Mouse (Mus musculus) MEL (cell line): Measurements from ENCODE around the gene Ccdc9b. TPM values are rescaled to one million over a fixed set of nuclear protein-coding genes. Genes with fewer than 3 reads are reported as not detected.
A peak's percentile ranks its signal among the peaks of the same experiment; 100 is the strongest.

Source experiments
- DNase-seq: peaks from one replicate; pipeline ENCODE4 v3.0.0; 2011; ENCODE audit warnings: low read depth, low spot score
- H3K27ac ChIP-seq: 2 replicates; pipeline ENCODE4 v1.5.1; 2012; ENCODE audit warnings: low read depth, mild to moderate bottlenecking, control low read depth, low read length, moderate library complexity; ENCODE audit not compliant: control insufficient read depth
- H3K27me3 ChIP-seq, 2 experiments: fragments of 150-350 bp in 1 of 2; sonication (generic) in 1 of 2; 2 replicates each; pipeline ENCODE4 v1.6.1; 2012; ENCODE audit warnings: low read length in 2 of 2, mild to moderate bottlenecking in 2 of 2, improper control_type of control experiment in 1 of 2, moderate library complexity in 1 of 2; ENCODE audit not compliant: insufficient read depth in 2 of 2, control insufficient read depth in 1 of 2
- H3K36me3 ChIP-seq, 2 experiments: 2 replicates each; pipeline ENCODE4 v1.6.1; 2012 to 2014; ENCODE audit warnings: low read length in 2 of 2, improper control_type of control experiment in 1 of 2, inconsistent platforms in 1 of 2, mild to moderate bottlenecking in 1 of 2; ENCODE audit not compliant: insufficient read depth in 2 of 2, control insufficient read depth in 1 of 2
- H3K4me1 ChIP-seq, 2 experiments: fragments of 150-350 bp in 1 of 2; sonication (generic) in 1 of 2; 2 replicates each; pipeline ENCODE4 v1.6.1; 2012; ENCODE audit warnings: low read length in 2 of 2, improper control_type of control experiment in 1 of 2, mild to moderate bottlenecking in 1 of 2; ENCODE audit not compliant: insufficient read depth in 2 of 2, control insufficient read depth in 1 of 2
- H3K4me3 ChIP-seq, 2 experiments: fragments of 150-350 bp in 1 of 2; sonication (generic) in 1 of 2; 2 replicates each; pipeline ENCODE4 v1.5.1; 2012; ENCODE audit warnings: low read depth in 2 of 2, low read length in 2 of 2, mild to moderate bottlenecking in 2 of 2, moderate library complexity in 2 of 2, control low read depth in 1 of 2, improper control_type of control experiment in 1 of 2; ENCODE audit not compliant: control insufficient read depth in 1 of 2, insufficient read depth in 1 of 2
- H3K79me2 ChIP-seq: 2 replicates; pipeline ENCODE4 v1.6.1; 2012; ENCODE audit warnings: mild to moderate bottlenecking, low read length, moderate library complexity; ENCODE audit not compliant: control insufficient read depth, poor library complexity, insufficient read depth
- H3K9ac ChIP-seq: 2 replicates; pipeline ENCODE4 v1.6.1; 2012; ENCODE audit warnings: low read depth, mild to moderate bottlenecking, control low read depth, low read length, moderate library complexity; ENCODE audit not compliant: control insufficient read depth, poor library complexity, severe bottlenecking
- H3K9me3 ChIP-seq: fragments of 150-350 bp; sonication (generic); replicated peaks from 2 replicates; pipeline ENCODE4 v1.6.1; 2012; ENCODE audit warnings: mild to moderate bottlenecking, low read length, improper control_type of control experiment, moderate library complexity; ENCODE audit not compliant: insufficient read depth
- CHD2 ChIP-seq: IDR thresholded peaks from 2 replicates; pipeline ENCODE4 v1.6.1; 2011; ENCODE audit warnings: low read length, improper control_type of control experiment
- CTCF ChIP-seq, 3 experiments: IDR thresholded peaks in 2 of 3; conservative IDR thresholded peaks in 1 of 3; 2 replicates each; pipeline ENCODE4 v1.5.1; 2011 to 2012; ENCODE audit warnings: low read length in 3 of 3, low read depth in 2 of 3, mild to moderate bottlenecking in 2 of 3, improper control_type of control experiment in 1 of 3, inconsistent platforms in 1 of 3, mixed read lengths in 1 of 3, moderate library complexity in 1 of 3; ENCODE audit not compliant: control insufficient read depth in 1 of 3, insufficient read depth in 1 of 3, poor library complexity in 1 of 3, severe bottlenecking in 1 of 3
- E2F4 ChIP-seq: IDR thresholded peaks from 2 replicates; pipeline ENCODE4 v1.6.1; 2011; ENCODE audit warnings: low read depth, low read length, improper control_type of control experiment, borderline replicate concordance
- ELF1 ChIP-seq: IDR thresholded peaks from 2 replicates; pipeline ENCODE4 v1.6.1; 2014; ENCODE audit warnings: low read depth, mild to moderate bottlenecking, inconsistent platforms, low read length, improper control_type of control experiment, moderate library complexity
- ETS1 ChIP-seq: IDR thresholded peaks from 2 replicates; pipeline ENCODE4 v1.6.1; 2012; ENCODE audit warnings: low read depth, mild to moderate bottlenecking, inconsistent platforms, low read length, improper control_type of control experiment, moderate library complexity
- GABPA ChIP-seq: IDR thresholded peaks from 2 replicates; pipeline ENCODE4 v1.6.1; 2012; ENCODE audit warnings: low read depth, mild to moderate bottlenecking, inconsistent platforms, low read length, improper control_type of control experiment, moderate library complexity
- GATA1 ChIP-seq: IDR thresholded peaks from 2 replicates; pipeline ENCODE4 v1.6.1; 2011; ENCODE audit warnings: low read depth, low read length, improper control_type of control experiment
- HCFC1 ChIP-seq: IDR thresholded peaks from 2 replicates; pipeline ENCODE4 v1.6.1; 2012; ENCODE audit warnings: low read depth, mild to moderate bottlenecking, inconsistent platforms, low read length, improper control_type of control experiment, moderate library complexity
- JUND ChIP-seq: IDR thresholded peaks from 2 replicates; pipeline ENCODE4 v1.6.1; 2011; ENCODE audit warnings: low read depth, mild to moderate bottlenecking, improper control_type of control experiment, low read length
- KAT2A ChIP-seq: conservative IDR thresholded peaks from 2 replicates; pipeline ENCODE4 v1.6.1; 2012; ENCODE audit warnings: low read depth, low read length, improper control_type of control experiment, inconsistent platforms
- MAFK ChIP-seq: IDR thresholded peaks from 2 replicates; pipeline ENCODE4 v1.6.1; 2011; ENCODE audit warnings: low read depth, mild to moderate bottlenecking, low read length, improper control_type of control experiment, borderline replicate concordance
- MAX ChIP-seq: IDR thresholded peaks from 2 replicates; pipeline ENCODE4 v1.6.1; 2011; ENCODE audit warnings: low read length, improper control_type of control experiment
- MAZ ChIP-seq: IDR thresholded peaks from 2 replicates; pipeline ENCODE4 v1.6.1; 2012; ENCODE audit warnings: low read depth, mild to moderate bottlenecking, inconsistent platforms, low read length, improper control_type of control experiment
- NELFE ChIP-seq: IDR thresholded peaks from 2 replicates; pipeline ENCODE4 v1.6.1; 2011; ENCODE audit warnings: low read depth, low read length, improper control_type of control experiment
- NRF1 ChIP-seq: IDR thresholded peaks from 2 replicates; pipeline ENCODE4 v1.6.1; 2014; ENCODE audit warnings: low read depth, mild to moderate bottlenecking, inconsistent platforms, low read length, improper control_type of control experiment, moderate library complexity; ENCODE audit not compliant: poor library complexity, insufficient read depth, severe bottlenecking
- POLR2A ChIP-seq, 2 experiments: IDR thresholded peaks; 2 replicates each; pipeline ENCODE4 v1.6.1; 2011 to 2012; ENCODE audit warnings: low read length in 2 of 2, mild to moderate bottlenecking in 2 of 2, control low read depth in 1 of 2, improper control_type of control experiment in 1 of 2, low read depth in 1 of 2, moderate library complexity in 1 of 2; ENCODE audit not compliant: control insufficient read depth in 1 of 2, insufficient read depth in 1 of 2, poor library complexity in 1 of 2
- POLR2AphosphoS2 ChIP-seq: IDR thresholded peaks from 2 replicates; pipeline ENCODE4 v1.6.1; 2011; ENCODE audit warnings: low read length, improper control_type of control experiment
- POLR2AphosphoS5 ChIP-seq: IDR thresholded peaks from 2 replicates; pipeline ENCODE4 v1.6.1; 2012; ENCODE audit warnings: low read depth, borderline replicate concordance, mild to moderate bottlenecking, inconsistent platforms, low read length, moderate library complexity, mixed read lengths
- RCOR1 ChIP-seq: IDR thresholded peaks from 2 replicates; pipeline ENCODE4 v1.6.1; 2012; ENCODE audit warnings: low read depth, mild to moderate bottlenecking, inconsistent platforms, low read length, improper control_type of control experiment
- SIN3A ChIP-seq: IDR thresholded peaks from 2 replicates; pipeline ENCODE4 v1.6.1; 2012; ENCODE audit warnings: low read length, improper control_type of control experiment, inconsistent platforms
- TAL1 ChIP-seq: IDR thresholded peaks from 2 replicates; pipeline ENCODE4 v1.6.1; 2012; ENCODE audit warnings: mild to moderate bottlenecking, inconsistent platforms, low read length, moderate library complexity, mixed read lengths
- TBP ChIP-seq: IDR thresholded peaks from 2 replicates; pipeline ENCODE4 v1.8.0; 2011; ENCODE audit warnings: low read depth, low read length, improper control_type of control experiment
- TCF12 ChIP-seq: IDR thresholded peaks from 2 replicates; pipeline ENCODE4 v1.6.1; 2014; ENCODE audit warnings: low read depth, mild to moderate bottlenecking, inconsistent platforms, low read length, improper control_type of control experiment, moderate library complexity
- USF1 ChIP-seq: IDR thresholded peaks from 2 replicates; pipeline ENCODE4 v1.6.1; 2014; ENCODE audit warnings: low read depth, mild to moderate bottlenecking, inconsistent platforms, low read length, improper control_type of control experiment, moderate library complexity
- USF2 ChIP-seq, 2 experiments: IDR thresholded peaks; 2 replicates each; pipeline ENCODE4 v1.6.1; 2011 to 2012; ENCODE audit warnings: improper control_type of control experiment in 2 of 2, low read length in 2 of 2, borderline replicate concordance in 1 of 2, inconsistent platforms in 1 of 2, low read depth in 1 of 2, mild to moderate bottlenecking in 1 of 2; ENCODE audit not compliant: insufficient read depth in 1 of 2
- ZC3H11A ChIP-seq: IDR thresholded peaks from 2 replicates; pipeline ENCODE4 v1.6.1; 2012; ENCODE audit warnings: low read depth, mild to moderate bottlenecking, inconsistent platforms, low read length, improper control_type of control experiment
- ZKSCAN1 ChIP-seq: IDR thresholded peaks from 2 replicates; pipeline ENCODE4 v1.6.1; 2012; ENCODE audit warnings: low read depth, mild to moderate bottlenecking, inconsistent platforms, low read length, improper control_type of control experiment, moderate library complexity
- ZMIZ1 ChIP-seq: IDR thresholded peaks from 2 replicates; pipeline ENCODE4 v1.6.1; 2012; ENCODE audit warnings: low read depth, mild to moderate bottlenecking, inconsistent platforms, low read length, improper control_type of control experiment, moderate library complexity
- ZNF384 ChIP-seq: IDR thresholded peaks from 2 replicates; pipeline ENCODE4 v1.6.1; 2012; ENCODE audit warnings: low read depth, mild to moderate bottlenecking, inconsistent platforms, low read length, improper control_type of control experiment
- polyA plus RNA-seq, 2 experiments: library from polyadenylated mRNA; stranded (reverse) in 1 of 2; unstranded in 1 of 2; fragments of >175 nt in 1 of 2; fragments of >200 nt in 1 of 2; gene quantifications; 2 replicates each; pipeline versions ENCODE4 v1.2.1 to v1.2.4; 2012; ENCODE audit warnings: low replicate concordance in 2 of 2, low read depth in 1 of 2; ENCODE audit not compliant: insufficient read length in 2 of 2, insufficient read depth in 1 of 2, missing spikeins in 1 of 2
- total RNA-seq: library from RNA; depleted of rRNA; stranded (reverse); fragments of 300-350 nt; gene quantifications from 2 replicates; pipeline ENCODE4 v1.2.3, GENCODE M21; 2012

Ccdc9b gene
- total and polyA plus RNA-seq, 3 experiments: 1.7 to 2.4 TPM; not detected in 1

GRCm38 (mm10) chr2:118764875-118765274, 2.4 kb upstream of the Ccdc9b start:
- DNase-seq: no peak
- peaks cover 0 to 8% of the 10 kb centered on the region in 2 experiments; a peak in 2 of 4 replicates for H3K36me3 ChIP-seq
- no peak overlapping the region for H3K9ac ChIP-seq
- H3K9me3 ChIP-seq: no peaks in the 10 kb centered on the region
- TF ChIP-seq ZNF384 (no peak), SIN3A (no peak), CHD2 (no peak), MAZ (no peak), KAT2A (no peak), ZMIZ1 (no peak), MAX (no peak), POLR2AphosphoS2 (no peak), ETS1 (no peak), RCOR1 (no peak), USF1 (no peak)
- H3K4me3 ChIP-seq: no peak overlapping the region
- peaks cover 3% of the 10 kb centered on the region for H3K79me2 ChIP-seq
- no peaks in the 10 kb centered on the region for H3K27me3 ChIP-seq
- no peak overlapping the region for H3K27ac ChIP-seq
- peaks cover 3 to 25% of the 10 kb centered on the region in 2 experiments; a peak in 3 of 4 replicates for H3K4me1 ChIP-seq

- DNase-seq: peak; percentile 67
- no peak overlapping the region for H3K27ac ChIP-seq
- peaks cover 3 to 25% of the 10 kb centered on the region in 2 experiments; a peak in 3 of 4 replicates for H3K4me1 ChIP-seq
- TF ChIP-seq ZC3H11A (peak; percentile 65), POLR2AphosphoS5 (no peak), HCFC1 (no peak), POLR2AphosphoS2 (no peak), TBP (0 out of 2 replicates have a peak, but pooled peaks have one; percentile 23), ZMIZ1 (no peak), GABPA (no peak), MAFK (no peak), JUND (no peak), ZNF384 (no peak), NRF1 (no peak), CHD2 (peak; percentile 32), RCOR1 (no peak), POLR2A (IDR thresholded peaks at IDR 0.05; ENCODE audit: control insufficient read depth in 1 of 2, insufficient read depth in 1 of 2, low read depth in 1 of 2, low read length in 2 of 2, poor library complexity in 1 of 2) (no peak), E2F4 (no peak), TAL1 (no peak), SIN3A (peak; percentile 66), ZKSCAN1 (no peak), USF1 (0 out of 2 replicates have a peak, but pooled peaks have one; percentile 13), GATA1 (no peak), USF2 (IDR thresholded peaks at IDR 0.05; ENCODE audit: borderline replicate concordance in 1 of 2, insufficient read depth in 1 of 2, low read depth in 1 of 2, low read length in 2 of 2) (no peak), CTCF (IDR thresholded peaks at IDR 0.05 in 2 of 3, conservative IDR thresholded peaks at IDR 0.05 in 1 of 3; ENCODE audit: control insufficient read depth in 1 of 3, insufficient read depth in 1 of 3, low read depth in 2 of 3, low read length in 3 of 3, poor library complexity in 1 of 3, severe bottlenecking in 1 of 3) (peak; percentile 52 to 72 (median 58)), ELF1 (no peak), NELFE (no peak), TCF12 (no peak)
These were observed 1.8 kb upstream of the Ccdc9b start for GRCm38 (mm10) chr2:118764094-118764831.

More at GRCm38 (mm10) chr2:118764094-118764831, 1.8 kb upstream of the Ccdc9b start:
- H3K36me3 ChIP-seq: peaks cover 0 to 8% of the 10 kb centered on the region in 2 experiments; a peak in 2 of 4 replicates
- peaks cover 3% of the 10 kb centered on the region for H3K79me2 ChIP-seq
- H3K9ac ChIP-seq: peak overlapping the region; percentile 4; the same call in 1 of the 2 replicates
- no peaks in the 10 kb centered on the region for H3K27me3 ChIP-seq
- H3K4me3 ChIP-seq: peak overlapping the region; percentile 29 to 41; a peak in 3 of 4 replicates
- H3K9me3 ChIP-seq: no peaks in the 10 kb centered on the region
